Mouse (Mus musculus): Measurements from ENCODE around the gene Gm21797.
"Not testable (repeated sequence)": the region's sequence is repeated elsewhere in the genome, so short reads cannot be mapped to it uniquely, and the experiment has no call there.

Gene Gm21797

DNA sequence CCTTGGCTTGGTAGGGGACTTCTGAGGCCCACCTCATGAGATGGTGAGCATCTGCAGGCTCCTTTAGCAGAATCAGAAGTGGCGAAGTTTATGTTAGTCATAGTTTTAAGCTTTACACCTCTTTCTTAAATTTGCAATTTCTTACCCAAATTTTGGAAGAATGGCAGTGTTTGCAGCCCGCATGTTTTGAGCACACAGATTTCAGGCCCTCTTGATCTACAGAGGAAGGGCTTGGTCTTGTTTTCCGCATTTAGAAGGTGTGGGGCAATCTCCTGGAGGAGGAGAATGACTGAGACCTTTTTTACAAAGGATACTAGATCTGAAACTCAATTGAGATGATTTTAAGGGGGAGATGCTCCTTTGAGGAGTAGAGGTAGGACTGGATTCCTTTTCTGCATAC, at the start of gene Gm21797:
Gene Gm21797 (minus strand): TSS at position 101 of the 400 bp plus-strand sequence.
- not testable (repeated sequence) for DNase-seq (ENCODE audit: low spot score)

DNA sequence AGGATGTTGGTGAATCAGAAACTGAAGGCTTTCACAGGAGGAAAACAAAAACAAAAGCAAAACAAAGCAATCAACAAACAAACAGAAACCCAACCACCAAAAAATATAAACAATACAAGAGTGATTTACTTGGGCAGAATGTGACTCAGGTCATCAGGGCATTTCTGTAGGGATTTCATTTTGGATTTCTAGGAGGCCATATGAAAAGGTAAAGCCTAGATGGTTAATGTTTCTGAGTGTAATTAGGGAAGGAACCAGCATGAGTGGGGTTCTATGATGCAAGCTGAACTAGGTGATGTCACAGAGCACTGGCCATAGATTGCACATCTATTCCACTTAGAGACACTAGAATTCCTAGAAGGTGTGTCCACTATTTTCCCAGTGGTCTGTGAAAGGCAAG, 29.0 kb upstream of the Gm21797 start, which contains the start of gene Gm20795:
Gene Gm20795 (plus strand): TSS at position 301 of the 400 bp plus-strand sequence.
- DNase-seq (ENCODE audit: low spot score) = not testable (repeated sequence)

All from ovary, postnatal 36 days (tissue).